Mouse (Mus musculus) embryonic facial prominence, embryonic 13.5 days (tissue): ENCODE measurements around the gene Apopt1. TPM values are rescaled to one million over a fixed set of nuclear protein-coding genes. Genes with fewer than 3 reads are reported as not detected.

Experiments
- polyA plus RNA-seq: library from polyadenylated mRNA; unstranded; fragments of >200 nt; fragmentation: Nextera tagmentation; extraction: Ambion mirVana; gene quantifications from 2 replicates; pipeline ENCODE4 v1.2.1, GENCODE M21; 2015

Gene Apopt1
- polyA plus RNA-seq, 1 experiment from 2014 or later: 66.0 TPM

Other genes starting within 250 kb of the Apopt1 start
- 9.5 and 12.1 TPM in 2 replicates for gene Gm266, start 227.4 kb upstream of the Apopt1 start, polyA plus RNA-seq
- 507 and 586 TPM in 2 replicates for gene Eif5, start 175.2 kb upstream of the Apopt1 start, polyA plus RNA-seq
- 49.4 and 52.0 TPM in 2 replicates for gene Mark3, start 138.7 kb upstream of the Apopt1 start, polyA plus RNA-seq
- gene Ckb, start 40.9 kb upstream of the Apopt1 start, polyA plus RNA-seq: 118 and 135 TPM in 2 replicates
- gene Trmt61a, start 35.2 kb upstream of the Apopt1 start, polyA plus RNA-seq: 12.5 and 13.7 TPM in 2 replicates
- gene Bag5, start within 50 bp of the Apopt1 start, polyA plus RNA-seq: 64.5 and 67.3 TPM in 2 replicates
- gene Klc1, start 45.6 kb downstream of the Apopt1 start, polyA plus RNA-seq: 113 and 122 TPM in 2 replicates
- gene Xrcc3, start 100.6 kb downstream of the Apopt1 start, polyA plus RNA-seq: 8.4 and 9.3 TPM in 2 replicates
- gene Zfyve21, start 100.9 kb downstream of the Apopt1 start, polyA plus RNA-seq: 105 and 113 TPM in 2 replicates
- 12.3 and 15.2 TPM in 2 replicates for gene Ppp1r13b, start 194.8 kb downstream of the Apopt1 start, polyA plus RNA-seq